Mouse (Mus musculus) heart, embryonic 14.5 days (tissue): ENCODE measurements around the gene Syne3. TPM values are rescaled to one million over a fixed set of nuclear protein-coding genes. Genes with fewer than 3 reads are reported as not detected.

Experiments used
- ATAC-seq: fragments of 200-750 bp; cut with Nextera tagmentation; 2 replicates; pipeline ENCODE4 v1.8.0; 2017; ENCODE audit warnings: low read depth, moderate TSS enrichment; ENCODE audit not compliant: insufficient number of reproducible peaks, insufficient read depth, low FRiP score
- H3K27ac ChIP-seq, 2 experiments: fragments of 200-500 bp in 1 of 2; fragments of 300-500 bp in 1 of 2; sonication (generic) in 1 of 2; replicated peaks in 1 of 2; 2 replicates each; pipeline ENCODE4 v1.5.1; 2012 to 2014; ENCODE audit warnings: low read depth in 2 of 2, low read length in 2 of 2, control low read depth in 1 of 2, mild to moderate bottlenecking in 1 of 2, mixed read lengths in 1 of 2; ENCODE audit not compliant: control insufficient read depth in 1 of 2, insufficient read depth in 1 of 2
- H3K27me3 ChIP-seq: fragments of 300-500 bp; sonication (generic); 2 replicates; pipeline ENCODE4 v1.6.1; 2014; ENCODE audit warnings: mild to moderate bottlenecking, low read length, control low read depth; ENCODE audit not compliant: control insufficient read depth, insufficient read depth
- H3K36me3 ChIP-seq: fragments of 300-500 bp; sonication (generic); 2 replicates; pipeline ENCODE4 v1.6.1; 2014; ENCODE audit warnings: mild to moderate bottlenecking, control low read depth, low read length, mixed read lengths; ENCODE audit not compliant: control insufficient read depth, insufficient read depth
- H3K4me1 ChIP-seq, 2 experiments: fragments of 200-500 bp in 1 of 2; fragments of 300-500 bp in 1 of 2; sonication (generic) in 1 of 2; 2 replicates each; pipeline ENCODE4 v1.6.1; 2012 to 2014; ENCODE audit warnings: low read length in 2 of 2, control low read depth in 1 of 2, mixed read lengths in 1 of 2; ENCODE audit not compliant: control insufficient read depth in 2 of 2, insufficient read depth in 2 of 2
- H3K4me2 ChIP-seq: fragments of 300-500 bp; sonication (generic); 2 replicates; pipeline ENCODE4 v1.6.1; 2014; ENCODE audit warnings: mild to moderate bottlenecking, low read length
- H3K4me3 ChIP-seq, 2 experiments: fragments of 200-500 bp in 1 of 2; fragments of 300-500 bp in 1 of 2; sonication (generic) in 1 of 2; 2 replicates each; pipeline ENCODE4 v1.5.1; 2012 to 2014; ENCODE audit warnings: low read length in 2 of 2, mild to moderate bottlenecking in 2 of 2, control low read depth in 1 of 2, low read depth in 1 of 2, moderate library complexity in 1 of 2; ENCODE audit not compliant: control insufficient read depth in 1 of 2, insufficient read depth in 1 of 2
- H3K9ac ChIP-seq: fragments of 300-500 bp; sonication (generic); 2 replicates; pipeline ENCODE4 v1.6.1; 2014; ENCODE audit warnings: mild to moderate bottlenecking, low read length
- H3K9me3 ChIP-seq: fragments of 300-500 bp; sonication (generic); 2 replicates; pipeline ENCODE4 v1.6.1; 2016; ENCODE audit warnings: low read length, control low read depth; ENCODE audit not compliant: control insufficient read depth
- WGBS: fragments of 180-500 bp; shearing (Covaris S2); extraction: QIAGEN DNeasy Blood & Tissue Kit; methylation state at CpG from one replicate; pipeline ENCODE4 v1.1.7; 2014; 5-methylcytosine and 5-hydroxymethylcytosine counted together
- polyA plus RNA-seq: library from polyadenylated mRNA; unstranded; fragments of >200 nt; fragmentation: Nextera tagmentation; extraction: Ambion mirVana; gene quantifications from 2 replicates; pipeline ENCODE4 v1.2.1, GENCODE M21; 2014

Gene Syne3
- polyA plus RNA-seq, 1 experiment from 2014 or later = 0.93 TPM

- Histone ChIP-seq H3K27ac (no peak overlapping the region), H3K9me3 (peaks cover 5% of the 10 kb centered on the region), H3K27me3 (no peaks in the 10 kb centered on the region), H3K4me3 (no peak overlapping the region), H3K4me2 (no peak overlapping the region), H3K9ac (no peak overlapping the region), H3K36me3 (no peaks in the 10 kb centered on the region), H3K4me1 (no peaks in the 10 kb centered on the region)
- 56% methylated on average over 2 of the region's 2 CpGs for WGBS
- no peak for ATAC-seq
Measured at GRCm38 (mm10) chr12:104933217-104933616, 76.4 kb downstream of the Syne3 start.

- H3K4me1 ChIP-seq = no peaks in the 10 kb centered on the region
- no peak overlapping the region for H3K9ac ChIP-seq
- no peaks in the 10 kb centered on the region for H3K9me3 ChIP-seq
- H3K27me3 ChIP-seq = no peaks in the 10 kb centered on the region
- 76% methylated on average over 2 of the region's 2 CpGs for WGBS
- H3K4me2 ChIP-seq = no peak overlapping the region
- no peaks in the 10 kb centered on the region for H3K36me3 ChIP-seq
- ATAC-seq = no peak
- no peak overlapping the region for H3K4me3 ChIP-seq
- H3K27ac ChIP-seq = no peak overlapping the region
Measured at GRCm38 (mm10) chr12:104925765-104926164, 83.8 kb downstream of the Syne3 start.

GRCm38 (mm10) chr12:104925035-104925434 lies 84.6 kb downstream of the Syne3 start:
- no peak overlapping the region for H3K4me3 ChIP-seq
- no peak for ATAC-seq
- 91% methylated on average over 5 of the region's 5 CpGs for WGBS

GRCm38 (mm10) chr12:104924546-104924945 lies 85.1 kb downstream of the Syne3 start:
- H3K9me3 ChIP-seq = no peaks in the 10 kb centered on the region
- no peak overlapping the region for H3K9ac ChIP-seq
- H3K27me3 ChIP-seq = no peaks in the 10 kb centered on the region
- ATAC-seq = no peak
- H3K4me2 ChIP-seq = no peak overlapping the region
- H3K4me3 ChIP-seq = no peak overlapping the region
- no peaks in the 10 kb centered on the region for H3K36me3 ChIP-seq
- 90% methylated on average over 3 of the region's 3 CpGs for WGBS
- no peaks in the 10 kb centered on the region for H3K4me1 ChIP-seq
- no peak overlapping the region for H3K27ac ChIP-seq

More at GRCm38 (mm10) chr12:104925035-104925434, 84.6 kb downstream of the Syne3 start:
- no peak overlapping the region for H3K27ac ChIP-seq
- no peaks in the 10 kb centered on the region for H3K36me3 ChIP-seq
- H3K4me2 ChIP-seq = no peak overlapping the region
- no peaks in the 10 kb centered on the region for H3K9me3 ChIP-seq
- no peak overlapping the region for H3K9ac ChIP-seq
- H3K4me1 ChIP-seq = no peaks in the 10 kb centered on the region
- H3K27me3 ChIP-seq = no peaks in the 10 kb centered on the region

- no peak for ATAC-seq
- H3K4me2 ChIP-seq = no peak overlapping the region
- no peaks in the 10 kb centered on the region for H3K27me3 ChIP-seq
- no peaks in the 10 kb centered on the region for H3K9me3 ChIP-seq
- no peak overlapping the region for H3K4me3 ChIP-seq
- no peak overlapping the region; a peak in 1 of 4 replicates for H3K27ac ChIP-seq
- no peaks in the 10 kb centered on the region for H3K4me1 ChIP-seq
- H3K9ac ChIP-seq = no peak overlapping the region
- no peaks in the 10 kb centered on the region for H3K36me3 ChIP-seq
- WGBS = 55% methylated on average over 19 of the region's 19 CpGs
Measured at GRCm38 (mm10) chr12:104923948-104924388, 85.6 kb downstream of the Syne3 start.

- no peak for ATAC-seq
- Histone ChIP-seq H3K4me1 (no peaks in the 10 kb centered on the region), H3K27me3 (no peaks in the 10 kb centered on the region), H3K9ac (no peak overlapping the region), H3K4me3 (no peak overlapping the region), H3K9me3 (no peaks in the 10 kb centered on the region), H3K27ac (no peak overlapping the region), H3K36me3 (no peaks in the 10 kb centered on the region), H3K4me2 (no peak overlapping the region)
- 75% methylated on average over 8 of the region's 8 CpGs for WGBS
Measured at GRCm38 (mm10) chr12:104922647-104923046, 87.0 kb downstream of the Syne3 start.

- Histone ChIP-seq H3K9ac (no peak overlapping the region), H3K4me3 (no peak overlapping the region), H3K36me3 (no peaks in the 10 kb centered on the region), H3K27ac (no peak overlapping the region), H3K9me3 (no peaks in the 10 kb centered on the region), H3K4me2 (no peak overlapping the region), H3K4me1 (no peaks in the 10 kb centered on the region), H3K27me3 (no peaks in the 10 kb centered on the region)
- WGBS = 79% methylated on average over 7 of the region's 7 CpGs
- ATAC-seq = no peak
Measured at GRCm38 (mm10) chr12:104921071-104921470, 88.5 kb downstream of the Syne3 start.

GRCm38 (mm10) chr12:104919247-104919646 lies 90.4 kb downstream of the Syne3 start:
- WGBS = 64% methylated on average over 2 of the region's 2 CpGs
- H3K4me1 ChIP-seq = no peaks in the 10 kb centered on the region
- no peaks in the 10 kb centered on the region for H3K36me3 ChIP-seq
- ATAC-seq = no peak
- H3K9ac ChIP-seq = no peak overlapping the region
- H3K9me3 ChIP-seq = no peaks in the 10 kb centered on the region
- no peaks in the 10 kb centered on the region for H3K27me3 ChIP-seq
- H3K4me3 ChIP-seq = no peak overlapping the region
- no peak overlapping the region for H3K4me2 ChIP-seq
- H3K27ac ChIP-seq = no peak overlapping the region
